Mouse (Mus musculus) liver, embryonic 13.5 days (tissue): ENCODE data around the gene Foxn3. TPM values are rescaled to one million over a fixed set of nuclear protein-coding genes. Genes with fewer than 3 reads are reported as not detected.
A peak's percentile ranks its signal among the peaks of the same experiment; 100 is the strongest.

ENCODE experiments used
- ATAC-seq: fragments of 200-750 bp; cut with Nextera tagmentation; 2 replicates; pipeline ENCODE4 v1.8.0; 2017; ENCODE audit warnings: low read depth, mild to moderate bottlenecking, moderate number of reproducible peaks, moderate library complexity
- DNase-seq: peaks from one replicate; pipeline ENCODE4 v3.0.0; 2022
- H3K27ac ChIP-seq: fragments of 300-500 bp; sonication (generic); 2 replicates; pipeline ENCODE4 v1.5.1; 2015; ENCODE audit warnings: moderate library complexity, mild to moderate bottlenecking, inconsistent platforms
- H3K27me3 ChIP-seq: fragments of 300-500 bp; sonication (generic); 2 replicates; pipeline ENCODE4 v1.6.1; 2015; ENCODE audit warnings: mild to moderate bottlenecking, inconsistent platforms
- H3K36me3 ChIP-seq: fragments of 300-500 bp; sonication (generic); 2 replicates; pipeline ENCODE4 v1.6.1; 2015; ENCODE audit warnings: mild to moderate bottlenecking, inconsistent platforms
- H3K4me1 ChIP-seq: fragments of 300-500 bp; sonication (generic); replicated peaks from 2 replicates; pipeline ENCODE4 v1.6.1; 2015; ENCODE audit warnings: inconsistent platforms
- H3K4me2 ChIP-seq: fragments of 300-500 bp; sonication (generic); 2 replicates; pipeline ENCODE4 v1.6.1; 2015; ENCODE audit warnings: inconsistent platforms, mild to moderate bottlenecking, moderate library complexity
- H3K4me3 ChIP-seq: fragments of 300-500 bp; sonication (generic); replicated peaks from 2 replicates; pipeline ENCODE4 v1.5.1; 2015; ENCODE audit warnings: mild to moderate bottlenecking, inconsistent platforms
- H3K9ac ChIP-seq: fragments of 300-500 bp; sonication (generic); 2 replicates; pipeline ENCODE4 v1.6.1; 2015; ENCODE audit warnings: mild to moderate bottlenecking, inconsistent platforms
- H3K9me3 ChIP-seq: fragments of 300-500 bp; sonication (generic); replicated peaks from 2 replicates; pipeline ENCODE4 v1.6.1; 2016; ENCODE audit warnings: inconsistent platforms
- WGBS: fragments of 180-500 bp; shearing (Covaris S2); methylation state at CpG from one replicate; pipeline ENCODE4 v1.1.7; 2015; ENCODE audit not compliant: insufficient replicate concordance; 5-methylcytosine and 5-hydroxymethylcytosine counted together
- polyA plus RNA-seq: library from polyadenylated mRNA; unstranded; fragments of >200 nt; fragmentation: Nextera tagmentation; extraction: Ambion mirVana; gene quantifications from 2 replicates; pipeline ENCODE4 v1.2.1, GENCODE M21; 2015

Foxn3 gene
- polyA plus RNA-seq, 1 experiment from 2014 or later = 18.1 TPM

GRCm38 (mm10) chr12:99543421-99544195, 19.8 kb downstream of the Foxn3 start:
- Histone ChIP-seq H3K27me3 (no peaks in the 10 kb centered on the region), H3K4me2 (no peak overlapping the region), H3K9me3 (no peaks in the 10 kb centered on the region), H3K36me3 (no peaks in the 10 kb centered on the region), H3K4me1 (peaks cover 31% of the 10 kb centered on the region), H3K27ac (no peak overlapping the region), H3K4me3 (no peak overlapping the region), H3K9ac (no peak overlapping the region)
- ATAC-seq (no peak), DNase-seq (no peak)
- 72% methylated on average over 7 of the region's 7 CpGs for WGBS

- Histone ChIP-seq H3K9me3 (peaks cover 13% of the 10 kb centered on the region; the same call in 1 of the 2 replicates), H3K4me2 (no peak overlapping the region), H3K4me1 (peaks cover 20% of the 10 kb centered on the region), H3K27me3 (no peaks in the 10 kb centered on the region), H3K4me3 (no peak overlapping the region), H3K9ac (no peak overlapping the region), H3K27ac (no peak overlapping the region), H3K36me3 (peaks cover 5% of the 10 kb centered on the region; the same call in 1 of the 2 replicates)
- no peak for DNase-seq
- WGBS = 70% methylated on average over 4 of the region's 4 CpGs
- ATAC-seq = no peak
These were observed 23.2 kb downstream of the Foxn3 start for GRCm38 (mm10) chr12:99540201-99540600.

- H3K27me3 ChIP-seq = no peaks in the 10 kb centered on the region
- 0 out of 2 replicates have a peak, but pooled peaks cover 8% of the 10 kb centered on the region for H3K4me1 ChIP-seq
- H3K4me3 ChIP-seq = no peak overlapping the region
- no peak overlapping the region for H3K9ac ChIP-seq
- peaks cover 13% of the 10 kb centered on the region; the same call in 1 of the 2 replicates for H3K9me3 ChIP-seq
- H3K27ac ChIP-seq = no peak overlapping the region
- no peak overlapping the region for H3K4me2 ChIP-seq
- ATAC-seq (no peak), DNase-seq (no peak)
- peaks cover 13% of the 10 kb centered on the region for H3K36me3 ChIP-seq
- 78% methylated on average over 6 of the region's 6 CpGs for whole genome bisulfite sequencing
These were observed 26.1 kb downstream of the Foxn3 start for GRCm38 (mm10) chr12:99537316-99537715.

- Histone ChIP-seq H3K27me3 (no peaks in the 10 kb centered on the region), H3K4me2 (no peak overlapping the region), H3K9ac (no peak overlapping the region), H3K9me3 (peaks cover 13% of the 10 kb centered on the region; the same call in 1 of the 2 replicates), H3K4me3 (no peak overlapping the region), H3K36me3 (peaks cover 13% of the 10 kb centered on the region), H3K4me1 (0 out of 2 replicates have a peak, but pooled peaks cover 13% of the 10 kb centered on the region), H3K27ac (no peak overlapping the region)
- no peak for ATAC-seq
- no peak for DNase-seq
- WGBS = 85% methylated on average over 5 of the region's 5 CpGs
These were observed 27.0 kb downstream of the Foxn3 start for GRCm38 (mm10) chr12:99536426-99536825.

GRCm38 (mm10) chr12:99532342-99532741, 31.0 kb downstream of the Foxn3 start:
- 40% methylated on average over 7 of the region's 7 CpGs for WGBS
- Histone ChIP-seq H3K4me1 (peaks cover 27% of the 10 kb centered on the region), H3K4me3 (no peak overlapping the region), H3K9me3 (peaks cover 13% of the 10 kb centered on the region; the same call in 1 of the 2 replicates), H3K27ac (0 out of 2 replicates have a peak overlapping the region, but pooled peaks have one; percentile 5), H3K36me3 (peaks cover 13% of the 10 kb centered on the region), H3K9ac (no peak overlapping the region), H3K27me3 (no peaks in the 10 kb centered on the region), H3K4me2 (no peak overlapping the region)
- peak; percentile 50; the same call in 1 of the 2 replicates for ATAC-seq
- DNase-seq = no peak

GRCm38 (mm10) chr12:99529687-99530411, 33.5 kb downstream of the Foxn3 start:
- no peak for DNase-seq
- no peak overlapping the region for H3K27ac ChIP-seq
- no peak overlapping the region for H3K4me2 ChIP-seq
- no peak overlapping the region for H3K9ac ChIP-seq
- no peaks in the 10 kb centered on the region for H3K27me3 ChIP-seq
- no peak overlapping the region for H3K4me3 ChIP-seq
- H3K36me3 ChIP-seq = peaks cover 7% of the 10 kb centered on the region; the same call in 1 of the 2 replicates
- no peak for ATAC-seq
- H3K4me1 ChIP-seq = peaks cover 35% of the 10 kb centered on the region
- WGBS = 67% methylated on average over 17 of the region's 17 CpGs
- H3K9me3 ChIP-seq = no peaks in the 10 kb centered on the region

GRCm38 (mm10) chr12:99528958-99529357, 34.4 kb downstream of the Foxn3 start:
- Histone ChIP-seq H3K27me3 (no peaks in the 10 kb centered on the region), H3K9ac (no peak overlapping the region), H3K4me1 (peaks cover 35% of the 10 kb centered on the region), H3K9me3 (no peaks in the 10 kb centered on the region), H3K27ac (no peak overlapping the region), H3K4me3 (no peak overlapping the region), H3K36me3 (0 out of 2 replicates have a peak, but pooled peaks cover 2% of the 10 kb centered on the region), H3K4me2 (no peak overlapping the region)
- DNase-seq (no peak), ATAC-seq (no peak)
- 67% methylated on average over 5 of the region's 5 CpGs for WGBS

- DNase-seq (no peak), ATAC-seq (no peak)
- Histone ChIP-seq H3K4me1 (peaks cover 28% of the 10 kb centered on the region), H3K9ac (no peak overlapping the region), H3K4me3 (no peak overlapping the region), H3K27ac (no peak overlapping the region), H3K36me3 (0 out of 2 replicates have a peak, but pooled peaks cover 2% of the 10 kb centered on the region), H3K4me2 (no peak overlapping the region), H3K9me3 (no peaks in the 10 kb centered on the region), H3K27me3 (no peaks in the 10 kb centered on the region)
- 67% methylated on average over 5 of the region's 6 CpGs for WGBS
These were observed 35.9 kb downstream of the Foxn3 start for GRCm38 (mm10) chr12:99527452-99527851.

- H3K27ac ChIP-seq = no peak overlapping the region
- 57% methylated on average over 9 of the region's 9 CpGs for WGBS
- no peak overlapping the region for H3K4me2 ChIP-seq
- DNase-seq = no peak
- no peak overlapping the region for H3K4me3 ChIP-seq
- H3K27me3 ChIP-seq = no peaks in the 10 kb centered on the region
- H3K9ac ChIP-seq = no peak overlapping the region
- 0 out of 2 replicates have a peak, but pooled peaks cover 2% of the 10 kb centered on the region for H3K36me3 ChIP-seq
- no peaks in the 10 kb centered on the region for H3K9me3 ChIP-seq
- peaks cover 22% of the 10 kb centered on the region for H3K4me1 ChIP-seq
- no peak for ATAC-seq
These were observed 36.7 kb downstream of the Foxn3 start for GRCm38 (mm10) chr12:99526571-99527140.

- 0 out of 2 replicates have a peak, but pooled peaks cover 2% of the 10 kb centered on the region for H3K36me3 ChIP-seq
- no peaks in the 10 kb centered on the region for H3K9me3 ChIP-seq
- 68% methylated on average over 2 of the region's 2 CpGs for WGBS
- no peaks in the 10 kb centered on the region for H3K27me3 ChIP-seq
- no peak overlapping the region for H3K4me2 ChIP-seq
- H3K4me1 ChIP-seq = peaks cover 11% of the 10 kb centered on the region
- H3K9ac ChIP-seq = no peak overlapping the region
- no peak overlapping the region for H3K27ac ChIP-seq
- DNase-seq = no peak
- no peak overlapping the region for H3K4me3 ChIP-seq
- no peak for ATAC-seq
These were observed 40.5 kb downstream of the Foxn3 start for GRCm38 (mm10) chr12:99522882-99523281.

- H3K4me2 ChIP-seq = no peak overlapping the region
- 56% methylated on average over 4 of the region's 4 CpGs for WGBS
- H3K27ac ChIP-seq = no peak overlapping the region
- ATAC-seq (no peak), DNase-seq (no peak)
- H3K36me3 ChIP-seq = 0 out of 2 replicates have a peak, but pooled peaks cover 4% of the 10 kb centered on the region
- no peaks in the 10 kb centered on the region for H3K27me3 ChIP-seq
- H3K4me1 ChIP-seq = peaks cover 11% of the 10 kb centered on the region
- H3K9me3 ChIP-seq = no peaks in the 10 kb centered on the region
- no peak overlapping the region for H3K9ac ChIP-seq
- H3K4me3 ChIP-seq = no peak overlapping the region
These were observed 43.5 kb downstream of the Foxn3 start for GRCm38 (mm10) chr12:99519862-99520261.
